Mouse (Mus musculus): Measurements from ENCODE around the gene Tbcel.

DNA sequence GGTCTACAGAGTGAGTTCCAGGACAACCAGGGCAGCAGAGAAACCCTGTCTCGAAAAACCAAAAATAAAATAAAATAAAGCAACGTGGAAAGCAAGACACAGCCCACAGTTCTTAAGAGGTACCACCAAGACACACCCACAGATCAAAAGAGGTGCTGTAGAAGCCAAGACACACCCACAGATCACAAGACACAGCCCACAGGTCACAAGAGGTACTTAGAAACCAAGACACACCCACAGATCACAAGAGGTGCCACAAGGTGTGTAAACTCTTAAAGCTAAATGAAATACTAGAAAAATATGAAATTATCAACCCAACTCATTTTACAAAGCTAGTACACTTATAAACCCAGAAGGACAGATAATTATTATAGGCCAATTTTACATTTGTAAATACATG, 84.0 kb downstream of the Tbcel start:
- no peak for TF ChIP-seq POLR2A (IDR thresholded peaks at IDR 0.05; ENCODE audit: insufficient read depth, low read depth, low read length)
- TF ChIP-seq CTCF (IDR thresholded peaks at IDR 0.05) = no peak
